Mouse (Mus musculus) megakaryocyte, embryonic 14.5 days (primary cell): ENCODE results near the gene Alas2. TPM values are rescaled to one million over a fixed set of nuclear protein-coding genes. Genes with fewer than 3 reads are reported as not detected.

Experiments used
- H3K27me3 ChIP-seq: replicated peaks from 2 replicates; pipeline ENCODE3; 2012; ENCODE audit warnings: inconsistent platforms
- H3K36me3 ChIP-seq: replicated peaks from 2 replicates; pipeline ENCODE3; 2012; ENCODE audit warnings: low read length, inconsistent platforms, mixed read lengths
- H3K4me1 ChIP-seq: 2 replicates; pipeline ENCODE4 v1.6.1; 2012; ENCODE audit warnings: inconsistent platforms
- H3K4me3 ChIP-seq: replicated peaks from 2 replicates; pipeline ENCODE3; 2012; ENCODE audit warnings: moderate library complexity, mild to moderate bottlenecking, inconsistent platforms
- H3K9me3 ChIP-seq: 2 replicates; pipeline ENCODE4 v1.6.1; 2012; ENCODE audit warnings: inconsistent platforms
- FLI1 ChIP-seq: IDR thresholded peaks from 2 replicates; pipeline ENCODE4 v1.6.1; 2012; ENCODE audit warnings: low read length, inconsistent platforms, mixed read lengths
- GATA1 ChIP-seq: IDR thresholded peaks from 3 replicates; pipeline ENCODE4 v1.6.1; 2012; ENCODE audit warnings: mixed read lengths, low read length, inconsistent platforms, borderline replicate concordance
- polyA plus RNA-seq: library from polyadenylated mRNA; stranded (reverse); fragments of >175 nt; gene quantifications from 2 replicates; pipeline ENCODE4 v1.2.3, GENCODE M21; 2012; ENCODE audit warnings: low replicate concordance; ENCODE audit not compliant: insufficient read depth

Alas2 gene
- polyA plus RNA-seq, 1 experiment: not detected

DNA sequence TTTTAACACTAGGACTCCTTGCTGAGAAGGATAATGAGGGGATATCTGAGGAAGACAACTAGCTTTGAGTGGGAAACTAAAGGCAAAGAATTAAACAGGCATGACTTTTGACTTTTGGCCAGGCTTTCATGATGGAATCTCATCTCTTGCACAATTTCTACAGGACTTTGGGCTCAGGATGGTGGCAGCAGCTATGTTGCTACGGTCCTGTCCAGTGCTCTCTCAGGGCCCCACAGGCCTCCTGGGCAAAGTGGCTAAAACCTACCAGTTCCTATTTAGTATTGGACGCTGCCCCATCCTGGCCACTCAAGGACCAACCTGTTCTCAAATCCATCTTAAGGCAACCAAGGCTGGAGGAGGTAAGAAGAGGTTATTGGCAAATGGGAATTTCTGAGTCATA, 4.8 kb downstream of the Alas2 start:
- H3K4me1 ChIP-seq: peaks cover 19% of the 10 kb centered on the region; the same call in 1 of the 2 replicates
- H3K36me3 ChIP-seq: peaks cover 16% of the 10 kb centered on the region
- no peak overlapping the region for H3K4me3 ChIP-seq
- TF ChIP-seq GATA1: no peak
- TF ChIP-seq FLI1: no peak
- H3K27me3 ChIP-seq: peaks cover 25% of the 10 kb centered on the region
- H3K9me3 ChIP-seq: no peaks in the 10 kb centered on the region

DNA sequence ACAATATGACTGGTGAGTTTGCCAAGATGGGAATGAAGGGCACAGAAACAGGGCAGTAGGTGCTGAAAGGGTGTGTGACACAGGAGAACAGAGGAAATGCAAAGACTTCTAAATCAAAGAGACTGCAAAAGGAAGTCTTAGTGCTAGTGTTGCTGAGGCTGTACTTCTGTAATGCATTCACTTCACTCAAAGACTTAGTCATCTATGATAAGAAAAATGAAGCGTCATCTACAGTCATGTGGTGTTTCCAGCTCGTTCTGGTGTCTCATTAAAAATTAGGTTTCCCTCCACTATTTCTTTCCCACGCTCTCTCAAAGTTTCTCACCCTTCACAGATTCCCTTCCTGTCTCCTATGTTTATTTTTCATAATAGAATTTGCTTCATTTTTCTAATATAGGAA, 6.9 kb downstream of the Alas2 start:
- H3K4me1 ChIP-seq: peaks cover 18% of the 10 kb centered on the region; the same call in 1 of the 2 replicates
- no peak overlapping the region for H3K4me3 ChIP-seq
- peaks cover 30% of the 10 kb centered on the region for H3K27me3 ChIP-seq
- H3K9me3 ChIP-seq: no peaks in the 10 kb centered on the region
- peaks cover 16% of the 10 kb centered on the region for H3K36me3 ChIP-seq
- TF ChIP-seq GATA1: no peak
- no peak for TF ChIP-seq FLI1

DNA sequence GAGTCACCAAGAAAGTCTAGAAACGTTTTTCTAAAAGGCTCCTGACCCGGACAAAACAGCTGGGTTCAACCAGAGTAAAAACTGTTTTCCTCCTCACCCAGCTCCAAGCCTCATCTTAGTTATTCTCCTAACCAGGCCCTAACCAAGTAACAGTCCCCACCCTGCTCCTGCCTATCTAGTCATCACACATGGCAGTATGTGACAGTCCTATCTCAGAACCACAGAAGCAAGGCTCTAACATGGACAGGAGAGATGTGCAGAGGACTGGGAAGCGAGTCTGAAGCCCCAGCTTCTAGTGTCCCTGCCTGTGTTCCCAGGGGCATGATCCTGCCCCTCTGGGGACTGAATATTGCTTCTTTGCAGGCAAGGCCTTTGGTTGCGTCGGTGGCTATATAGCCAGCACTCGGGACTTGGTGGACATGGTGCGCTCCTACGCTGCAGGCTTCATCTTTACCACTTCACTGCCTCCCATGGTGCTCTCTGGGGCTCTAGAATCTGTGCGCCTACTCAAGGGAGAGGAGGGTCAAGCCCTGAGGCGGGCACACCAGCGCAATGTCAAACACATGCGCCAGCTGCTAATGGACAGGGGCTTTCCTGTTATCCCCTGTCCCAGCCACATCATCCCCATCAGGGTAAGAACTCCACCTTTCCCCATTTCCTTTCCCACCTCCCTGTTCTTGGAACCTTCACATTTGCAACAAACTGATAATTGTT, 17.6 kb downstream of the Alas2 start:
- TF ChIP-seq FLI1: no peak
- H3K36me3 ChIP-seq: peaks cover 7% of the 10 kb centered on the region
- no peaks in the 10 kb centered on the region for H3K9me3 ChIP-seq
- peaks cover 7% of the 10 kb centered on the region for H3K4me1 ChIP-seq
- H3K4me3 ChIP-seq: no peak overlapping the region
- peaks cover 16% of the 10 kb centered on the region for H3K27me3 ChIP-seq

DNA sequence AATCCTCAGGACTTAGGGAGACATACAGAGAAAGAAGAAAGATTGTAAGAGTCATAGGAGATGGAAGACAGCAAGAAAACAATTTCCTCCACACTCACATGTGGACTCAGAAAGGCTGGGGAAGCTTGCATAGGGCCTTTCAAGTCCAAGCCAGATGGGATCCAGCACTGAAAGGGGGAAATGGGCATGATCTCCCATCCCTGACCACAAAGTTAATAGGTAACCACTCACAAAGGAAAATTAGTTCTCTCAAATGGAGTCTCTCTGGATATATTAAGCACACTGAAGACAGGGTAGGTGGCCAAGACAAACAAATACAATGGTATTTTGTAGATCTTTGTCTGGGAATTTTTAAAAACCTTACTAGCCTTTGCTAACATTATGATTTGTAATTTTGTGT, 34.7 kb downstream of the Alas2 start:
- Histone ChIP-seq H3K36me3 (peaks cover 46% of the 10 kb centered on the region), H3K4me1 (no peaks in the 10 kb centered on the region), H3K27me3 (peaks cover 8% of the 10 kb centered on the region), H3K4me3 (no peak overlapping the region), H3K9me3 (no peaks in the 10 kb centered on the region)
- TF ChIP-seq GATA1 (no peak), FLI1 (no peak)

DNA sequence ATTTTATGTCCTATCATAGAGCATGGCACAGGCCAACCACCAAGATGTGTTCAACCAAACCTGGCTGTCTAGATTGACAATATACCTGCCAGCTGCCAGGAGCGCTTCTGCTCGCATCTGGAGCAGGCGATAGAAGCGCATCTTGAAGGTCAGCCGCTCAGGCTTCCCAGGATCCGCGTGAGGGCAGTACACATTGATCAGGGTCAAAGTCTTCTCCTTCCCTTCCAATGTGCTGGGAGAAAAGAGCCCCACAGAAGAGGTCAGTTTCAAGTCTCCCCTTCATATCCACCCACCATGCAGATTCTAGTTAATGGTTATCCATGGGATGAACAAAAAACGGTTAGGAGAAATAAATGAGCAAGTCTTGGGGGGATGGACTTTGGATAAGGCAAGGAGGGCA, 37.9 kb downstream of the Alas2 start:
- peaks cover 12% of the 10 kb centered on the region for H3K27me3 ChIP-seq
- peaks cover 43% of the 10 kb centered on the region for H3K36me3 ChIP-seq
- no peak overlapping the region for H3K4me3 ChIP-seq
- no peaks in the 10 kb centered on the region for H3K9me3 ChIP-seq
- TF ChIP-seq GATA1: no peak
- no peak for TF ChIP-seq FLI1
- H3K4me1 ChIP-seq: peaks cover 5% of the 10 kb centered on the region; the same call in 1 of the 2 replicates

DNA sequence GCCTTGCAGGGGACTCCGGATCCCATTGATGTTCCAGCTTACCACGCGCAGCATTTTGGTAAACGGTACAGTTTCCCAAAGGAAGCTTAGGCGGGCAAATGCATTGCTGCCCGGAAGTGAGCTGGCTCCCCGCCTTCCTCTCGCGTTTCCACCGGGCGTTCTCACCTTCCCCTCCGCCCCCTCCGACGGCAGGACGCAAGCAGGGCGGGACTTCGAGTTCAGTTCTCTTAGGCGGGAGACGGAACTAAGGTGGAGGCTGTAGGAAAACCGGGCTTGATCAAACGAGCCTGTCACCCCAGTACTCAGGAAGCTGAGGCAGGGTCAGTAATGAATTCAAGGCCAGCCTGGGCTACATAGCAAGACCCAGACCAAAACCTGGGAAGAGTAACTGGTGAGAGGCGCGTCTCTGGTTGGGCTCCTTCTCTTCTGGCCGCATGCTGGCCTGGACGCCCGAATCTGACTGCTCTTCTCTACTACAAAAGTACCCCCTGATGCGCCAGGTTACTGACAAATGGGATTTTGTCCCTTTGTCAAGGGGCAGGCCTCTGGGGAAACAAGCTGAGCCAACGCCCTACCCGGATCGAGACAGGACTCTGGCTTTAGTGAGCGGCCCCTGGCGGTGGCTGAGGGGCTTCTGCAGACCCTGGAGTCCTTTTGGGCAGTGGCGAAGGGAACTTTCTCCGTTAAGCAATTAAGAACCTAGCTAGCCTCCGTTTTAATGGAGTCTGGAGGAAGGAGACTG, 41.0 kb downstream of the Alas2 start, which contains the start of gene Pfkfb1:
Pfkfb1 (plus strand) TSS at position 207 of the 742 bp plus-strand sequence.
- H3K36me3 ChIP-seq: peaks cover 26% of the 10 kb centered on the region
- TF ChIP-seq FLI1 (no peak), GATA1 (no peak)

DNA sequence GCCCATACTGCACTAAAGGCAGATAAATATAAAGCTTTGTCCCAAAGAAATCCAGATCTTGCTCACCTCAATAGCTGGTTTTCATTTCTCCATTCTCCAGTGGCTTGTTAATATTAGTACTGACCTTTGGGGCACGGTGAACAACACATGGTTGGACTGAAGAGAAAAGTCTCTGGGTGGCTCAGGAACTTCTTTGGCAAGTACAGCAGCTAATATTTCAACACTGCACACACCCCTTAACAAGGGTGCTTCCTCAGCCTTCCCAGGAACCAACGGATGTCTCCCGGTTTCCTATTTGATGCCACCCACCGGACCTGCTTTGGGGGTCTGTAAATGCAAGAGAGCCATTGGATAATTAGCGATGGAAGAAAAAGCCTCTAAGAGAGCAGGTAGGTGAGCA, 42.5 kb downstream of the Alas2 start, which contains the start of gene Apex2:
Apex2 (minus strand) TSS at position 173 of the 400 bp plus-strand sequence.
- Histone ChIP-seq H3K9me3 (no peaks in the 10 kb centered on the region), H3K4me1 (peaks cover 5% of the 10 kb centered on the region; the same call in 1 of the 2 replicates), H3K4me3 (peak within 1 kb of the TSS; percentile 94), H3K27me3 (peaks cover 24% of the 10 kb centered on the region), H3K36me3 (peaks cover 13% of the 10 kb centered on the region)
- no peak for TF ChIP-seq GATA1
- no peak for TF ChIP-seq FLI1

More for the DNA sequence above, 41.0 kb downstream of the Alas2 start, which contains the start of gene Pfkfb1:
- Histone ChIP-seq H3K27me3 (peaks cover 19% of the 10 kb centered on the region), H3K4me1 (peaks cover 5% of the 10 kb centered on the region; the same call in 1 of the 2 replicates), H3K4me3 (peak within 1 kb of the TSS; percentile 94), H3K9me3 (no peaks in the 10 kb centered on the region)

DNA sequence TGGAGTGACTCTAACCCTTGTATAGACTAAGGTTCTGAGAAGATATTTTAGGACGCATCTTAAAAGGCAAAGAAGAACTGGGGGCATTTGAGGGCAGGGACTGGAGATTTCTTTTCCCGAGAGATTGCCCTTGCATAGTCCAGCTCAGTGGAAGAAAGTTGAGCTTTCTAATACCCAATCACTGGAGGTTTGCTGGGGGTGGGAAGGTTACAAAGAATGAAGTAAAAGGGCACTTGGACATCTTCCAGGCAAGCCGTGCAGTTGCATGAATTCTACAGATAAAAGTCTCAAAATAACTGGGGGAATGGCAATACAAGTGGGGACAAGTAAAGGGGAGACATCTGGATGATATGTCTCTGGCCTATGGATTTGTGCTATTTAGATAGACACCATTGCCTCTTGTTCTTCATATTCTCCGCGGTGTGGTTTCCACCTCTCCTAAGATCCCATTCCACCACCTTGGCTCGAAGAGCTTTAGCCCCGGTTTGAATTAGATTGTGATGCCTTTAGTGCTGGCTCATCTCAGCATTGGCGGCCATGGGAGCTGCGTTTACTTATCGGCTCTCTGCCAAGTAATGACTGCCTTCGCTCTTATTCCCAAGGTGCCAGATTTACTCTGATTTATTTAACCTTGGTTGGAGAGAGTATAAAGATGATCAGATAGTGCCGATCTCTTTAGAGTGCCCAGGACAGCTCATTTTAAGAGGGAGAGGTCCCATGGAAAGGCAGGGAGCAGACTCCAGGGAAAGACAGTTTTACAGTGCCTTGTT, 46.3 kb downstream of the Alas2 start:
- TF ChIP-seq GATA1 (no peak), FLI1 (no peak)
- Histone ChIP-seq H3K27me3 (peaks cover 14% of the 10 kb centered on the region), H3K4me1 (peaks cover 5% of the 10 kb centered on the region; the same call in 1 of the 2 replicates), H3K36me3 (no peaks in the 10 kb centered on the region), H3K9me3 (no peaks in the 10 kb centered on the region), H3K4me3 (no peak overlapping the region)

DNA sequence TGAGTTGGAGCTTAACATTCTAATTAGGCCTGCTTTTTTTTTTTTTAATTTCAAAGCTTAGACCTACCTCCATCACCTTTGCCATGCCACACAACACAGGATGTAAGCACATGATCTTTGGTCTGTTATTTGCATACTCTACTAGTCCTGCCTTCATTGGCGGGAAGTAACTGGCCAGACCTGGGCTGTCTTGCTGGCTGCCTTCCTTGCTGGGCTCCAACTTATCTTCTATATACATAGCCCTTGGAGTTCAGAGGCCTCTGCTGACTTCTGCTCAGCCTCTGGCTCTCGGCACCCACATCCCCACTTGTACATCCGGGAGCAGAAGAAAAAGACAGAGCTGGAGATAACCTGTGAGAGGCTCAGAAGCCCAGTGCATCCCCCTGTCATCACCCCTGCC, 47.0 kb downstream of the Alas2 start:
- Histone ChIP-seq H3K27me3 (peaks cover 14% of the 10 kb centered on the region), H3K4me1 (no peaks in the 10 kb centered on the region; the same call in 1 of the 2 replicates), H3K4me3 (no peak overlapping the region), H3K36me3 (no peaks in the 10 kb centered on the region), H3K9me3 (no peaks in the 10 kb centered on the region)
- TF ChIP-seq FLI1: no peak
- no peak for TF ChIP-seq GATA1
